Mouse (Mus musculus) heart, adult 2 months (tissue): ENCODE measurements at regions not wholly inside any gene's neighbourhood (a gene's known extent, or its start where the extent isn't known, plus 50 kb on each side); places are given as distances from the start of the nearest gene placed in this dataset.

Experiments
- DNase-seq, 2 experiments: peaks; one replicate each; pipeline ENCODE4 v3.0.0; 2021
- H3K27ac ChIP-seq: fragments of 200-600 bp; 2 replicates; pipeline ENCODE4 v1.8.1; 2022
- H3K27me3 ChIP-seq: fragments of 200-500 bp; 2 replicates; pipeline ENCODE4 v1.6.1; 2012; ENCODE audit warnings: mild to moderate bottlenecking, low read length, inconsistent platforms, mixed read lengths; ENCODE audit not compliant: control insufficient read depth, insufficient read depth
- H3K36me3 ChIP-seq: fragments of 200-500 bp; 2 replicates; pipeline ENCODE4 v1.6.1; 2012; ENCODE audit warnings: low read length, inconsistent platforms; ENCODE audit not compliant: control insufficient read depth, insufficient read depth
- H3K4me1 ChIP-seq: fragments of 200-500 bp; 2 replicates; pipeline ENCODE4 v1.6.1; 2011; ENCODE audit warnings: low read length; ENCODE audit not compliant: control insufficient read depth, insufficient read depth
- H3K4me3 ChIP-seq: fragments of 200-600 bp; 2 replicates; pipeline ENCODE4 v1.8.1; 2022
- H3K79me2 ChIP-seq: fragments of 200-500 bp; replicated peaks from 2 replicates; pipeline ENCODE4 v1.6.1; 2012; ENCODE audit warnings: mild to moderate bottlenecking, inconsistent platforms, low read length, moderate library complexity, mixed read lengths; ENCODE audit not compliant: control insufficient read depth, insufficient read depth
- H3K9ac ChIP-seq: fragments of 200-500 bp; 2 replicates; pipeline ENCODE4 v1.6.1; 2012; ENCODE audit warnings: low read depth, mild to moderate bottlenecking, control low read depth, inconsistent platforms, low read length, mixed read lengths
- CTCF ChIP-seq: fragments of 200-600 bp; IDR thresholded peaks from 2 replicates; pipeline ENCODE4 v1.8.1; 2022; ENCODE audit warnings: antibody characterized with exemption, mild to moderate bottlenecking, moderate library complexity
- EP300 ChIP-seq: fragments of 200-500 bp; IDR thresholded peaks from 2 replicates; pipeline ENCODE4 v1.6.1; 2011; ENCODE audit warnings: low read depth, low read length, control low read depth; ENCODE audit not compliant: insufficient read depth
- POLR2A ChIP-seq: fragments of 200-500 bp; IDR thresholded peaks from 2 replicates; pipeline ENCODE4 v1.6.1; 2011; ENCODE audit warnings: mild to moderate bottlenecking, low read depth, low read length, control low read depth; ENCODE audit not compliant: insufficient read depth
- WGBS: fragments of 180-500 bp; shearing (Covaris S2); methylation state at CpG from one replicate; pipeline ENCODE4 v1.1.7; 2018; 5-methylcytosine and 5-hydroxymethylcytosine counted together
- intact Hi-C: fragments of 180-260 bp; cut with DNase I; formaldehyde crosslinking; loops from one replicate; pipeline ENCODE4 v1.15.1; 2025

GRCm38 (mm10) chr8:29695698-29696097 is 2248.2 kb downstream of the Poteg start:
- intact Hi-C loops: no loop called here
- TF ChIP-seq CTCF (no peak), EP300 (no peak), POLR2A (no peak)
- no peaks in the 10 kb centered on the region for H3K79me2 ChIP-seq
- DNase-seq: no peak
- no peak overlapping the region for H3K9ac ChIP-seq
- H3K4me1 ChIP-seq: no peaks in the 10 kb centered on the region
- no peaks in the 10 kb centered on the region for H3K36me3 ChIP-seq
- WGBS: 54% methylated on average over 1 of the region's 1 CpGs
- H3K27me3 ChIP-seq: no peaks in the 10 kb centered on the region
- H3K27ac ChIP-seq: no peak overlapping the region
- no peak overlapping the region for H3K4me3 ChIP-seq
